Mouse (Mus musculus) gastrocnemius, postnatal 10 days (tissue): ENCODE measurements around the gene Bcl9l. TPM values are rescaled to one million over a fixed set of nuclear protein-coding genes. Genes with fewer than 3 reads are reported as not detected.
A peak's percentile ranks its signal among the peaks of the same experiment; 100 is the strongest.
"Not testable (repeated sequence)": the region's sequence is repeated elsewhere in the genome, so short reads cannot be mapped to it uniquely, and the experiment has no call there.

ENCODE experiments used
- DNase-seq: peaks from one replicate; pipeline ENCODE4 v3.0.0; 2021; ENCODE audit warnings: mixed read lengths
- long read RNA-seq, 2 experiments: library from polyadenylated mRNA; stranded (forward); transcript quantifications; one replicate each; pipeline ENCODE4 v2.0.0; 2021
- total RNA-seq, 2 experiments: library from RNA; stranded (reverse); gene quantifications; 2 replicates each; pipeline ENCODE4 v1.2.3; 2021

Gene Bcl9l
- 10 to 100 TPM; 65.4 to 77.6 TPM for total RNA-seq
- long read RNA-seq, experiment 1, partial matches to known transcripts = 7 of 28 reads
- long read RNA-seq, experiment 1, other reads (novel, unspliced or antisense) = 21 of 28 reads
- long read RNA-seq, experiment 2, partial matches to known transcripts = 20 of 22 reads
- long read RNA-seq, experiment 2, other reads (novel, unspliced or antisense) = 2 of 22 reads

- DNase-seq = peak; percentile 92
These were observed at the start of gene Bcl9l for GRCm38 (mm10) chr9:44482552-44482951. Gene Bcl9l (plus strand): TSS chr9:44482825.

DNA sequence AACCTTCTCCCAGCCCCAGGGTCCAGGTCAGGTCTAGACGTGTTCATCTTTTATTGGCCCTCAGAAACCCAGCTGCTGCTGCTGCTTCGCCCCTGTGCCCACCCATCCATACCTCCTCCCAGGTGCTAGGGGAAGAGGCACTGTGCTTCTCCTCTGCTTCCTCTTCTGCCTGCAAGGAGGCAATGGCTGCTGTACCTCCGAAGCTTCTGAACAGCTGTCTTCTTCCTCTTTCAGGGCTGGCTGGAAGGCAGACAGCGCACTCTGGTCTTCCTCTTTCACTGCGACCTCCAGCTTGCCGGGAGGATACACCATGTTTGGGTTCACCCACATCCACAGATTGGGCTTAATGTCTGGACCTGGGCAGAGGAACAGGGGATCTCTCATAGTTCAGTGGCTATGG, 46.9 kb upstream of the Bcl9l start:
- no peak for DNase-seq

DNA sequence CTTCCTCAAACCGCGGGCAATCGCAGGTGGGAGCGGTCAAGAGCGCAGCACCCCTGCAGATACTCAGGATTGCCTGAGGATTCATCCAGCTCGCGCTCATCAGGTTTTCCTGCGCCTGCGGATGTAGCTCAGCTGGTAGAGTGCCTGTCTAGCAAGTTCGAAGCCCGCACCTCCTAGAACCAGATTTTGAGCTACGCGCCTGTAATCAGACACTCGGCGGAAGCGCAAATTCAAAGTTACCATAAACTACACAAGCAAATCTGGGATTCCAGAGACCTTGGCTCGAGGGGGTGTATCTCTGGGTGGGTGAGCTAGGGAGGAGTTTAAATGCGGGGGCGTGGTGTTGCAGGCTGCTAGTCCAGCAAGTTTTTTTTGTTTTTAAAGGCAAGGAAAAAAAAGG, 41.7 kb upstream of the Bcl9l start, which contains the start of gene Foxr1:
Gene Foxr1, minus strand, starts transcription at position 176 of the 400 bp plus-strand sequence.
- no peak for DNase-seq

GRCm38 (mm10) chr9:44444402-44445025, 38.1 kb upstream of the Bcl9l start:
- not testable (repeated sequence) for DNase-seq

DNA sequence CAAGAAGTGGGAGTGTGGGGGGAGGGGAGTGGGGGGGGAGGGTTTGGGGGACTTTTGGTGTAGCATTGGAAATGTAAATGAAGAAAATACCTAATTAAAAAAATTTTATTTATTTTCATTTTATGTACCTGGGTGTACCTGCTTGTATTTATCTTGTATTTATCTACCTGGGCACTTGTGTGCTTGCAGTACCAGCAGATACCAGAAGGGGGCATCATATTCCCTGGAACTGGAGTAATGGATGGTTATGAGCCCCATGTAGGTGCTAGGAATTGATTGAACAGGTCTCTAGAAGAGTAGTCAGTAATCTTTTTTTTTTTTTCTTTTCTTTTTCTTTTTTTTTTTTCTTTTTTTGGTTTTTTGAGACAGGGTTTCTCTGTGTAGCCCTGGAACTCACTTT, 32.2 kb upstream of the Bcl9l start:
- no peak for DNase-seq

GRCm38 (mm10) chr9:44454132-44454890, 28.3 kb upstream of the Bcl9l start:
- peak; percentile 92 for DNase-seq

- no peak for DNase-seq
These were observed 27.8 kb upstream of the Bcl9l start, which contains the start of gene Upk2 for GRCm38 (mm10) chr9:44454891-44455220. Gene Upk2 (minus strand): TSS chr9:44454976.

GRCm38 (mm10) chr9:44457035-44457742, 25.4 kb upstream of the Bcl9l start:
- DNase-seq = peak; percentile 22

GRCm38 (mm10) chr9:44461950-44462349, 20.7 kb upstream of the Bcl9l start:
- DNase-seq = no peak

DNA sequence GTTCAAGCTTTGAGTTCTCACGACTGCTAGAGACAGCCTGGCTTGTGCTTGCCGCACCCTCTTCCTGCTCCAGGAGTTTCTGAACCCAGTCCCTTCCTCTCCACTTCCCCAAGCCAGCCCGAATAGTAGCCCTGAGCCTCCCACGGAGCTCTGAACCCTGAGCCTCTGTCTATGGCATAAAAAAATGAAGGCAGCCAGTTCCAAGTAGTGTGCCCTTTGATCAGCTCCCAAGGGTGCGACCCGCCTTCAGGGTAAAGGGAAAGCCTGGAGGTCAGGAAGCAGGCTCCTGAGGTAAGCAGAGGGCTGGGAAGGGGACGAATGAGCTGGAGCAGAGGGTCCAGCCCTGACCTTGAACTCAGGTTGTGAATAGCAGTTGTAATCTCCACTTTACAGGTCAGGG, 14.4 kb upstream of the Bcl9l start:
- no peak for DNase-seq

GRCm38 (mm10) chr9:44468800-44469199, 13.8 kb upstream of the Bcl9l start:
- no peak for DNase-seq

DNA sequence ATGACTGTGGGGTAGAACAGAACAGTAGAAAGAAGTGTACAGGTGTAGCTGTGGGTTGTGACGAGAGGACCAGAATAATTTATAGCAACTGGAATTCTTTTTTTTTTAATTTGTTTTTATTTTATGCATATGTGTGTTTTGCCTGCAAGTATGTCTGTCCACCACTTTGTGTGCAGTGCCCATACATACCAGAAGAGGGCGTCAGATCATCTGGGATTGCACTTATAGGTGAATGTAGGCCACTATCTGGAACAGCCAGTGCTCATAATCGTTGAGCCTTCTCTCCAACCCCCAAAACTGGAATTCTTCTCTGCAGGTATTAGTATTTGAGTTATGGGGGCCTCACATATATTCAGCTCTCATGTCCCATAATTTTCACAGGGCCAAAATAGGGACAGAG, 9.4 kb upstream of the Bcl9l start:
- no peak for DNase-seq

DNA sequence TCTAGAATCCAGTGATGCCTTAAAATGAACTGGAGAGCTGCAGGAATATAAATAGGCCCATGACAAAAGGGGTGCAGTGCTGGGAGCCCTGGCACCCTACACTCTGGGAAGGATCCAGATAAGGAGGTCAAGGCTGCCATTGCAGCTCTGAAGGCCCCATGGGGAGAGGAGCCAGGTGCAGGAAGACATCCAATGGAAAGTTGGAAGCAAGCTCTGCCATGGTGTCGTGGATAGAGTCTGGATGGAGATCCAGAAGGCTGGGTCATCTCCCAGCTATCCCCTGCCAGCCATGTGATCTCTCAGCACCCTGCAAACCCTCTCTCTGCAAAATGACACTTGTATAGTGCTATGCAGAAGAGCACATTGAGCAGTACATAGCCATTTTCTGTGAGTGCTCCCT, 8.3 kb upstream of the Bcl9l start:
- DNase-seq = peak; percentile 74

GRCm38 (mm10) chr9:44475936-44476335, 6.7 kb upstream of the Bcl9l start:
- no peak for DNase-seq

GRCm38 (mm10) chr9:44477339-44478228, 5.0 kb upstream of the Bcl9l start:
- DNase-seq = peak; percentile 31

DNA sequence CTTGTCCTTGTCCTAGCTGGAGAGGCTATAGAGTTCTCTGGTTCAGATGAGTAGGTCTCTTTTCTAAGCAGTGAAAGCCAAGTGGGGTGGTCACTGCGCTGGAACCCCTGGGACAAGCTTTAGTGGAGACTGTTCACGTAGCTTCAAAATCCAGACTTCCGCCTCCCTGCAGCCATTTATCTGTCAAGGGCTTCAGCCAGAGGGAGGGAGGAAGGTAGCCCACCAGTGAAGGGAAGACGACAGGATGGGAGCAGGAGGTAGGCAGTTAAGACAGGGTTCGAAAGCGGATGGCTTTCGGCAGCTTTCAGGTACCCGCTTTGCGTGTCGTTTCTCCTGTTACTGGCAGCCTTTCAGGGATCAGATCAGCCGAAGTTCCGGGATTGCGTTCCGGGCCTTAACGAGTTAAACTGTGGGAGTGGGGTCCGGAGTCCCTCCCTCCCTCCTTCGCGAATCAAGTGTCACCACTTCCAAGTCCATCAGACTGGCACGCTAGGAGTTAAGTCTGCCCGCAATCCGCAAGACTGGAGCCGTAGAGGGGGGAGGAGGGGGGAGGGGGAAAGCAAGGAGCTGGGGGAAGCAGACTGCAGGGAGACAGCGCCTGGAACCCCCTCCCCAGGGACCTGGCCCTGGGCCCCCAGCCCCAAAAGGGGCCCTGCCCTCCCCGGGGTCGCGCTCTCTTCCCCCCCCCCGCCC, 4.2 kb upstream of the Bcl9l start:
- DNase-seq = peak; percentile 62

DNA sequence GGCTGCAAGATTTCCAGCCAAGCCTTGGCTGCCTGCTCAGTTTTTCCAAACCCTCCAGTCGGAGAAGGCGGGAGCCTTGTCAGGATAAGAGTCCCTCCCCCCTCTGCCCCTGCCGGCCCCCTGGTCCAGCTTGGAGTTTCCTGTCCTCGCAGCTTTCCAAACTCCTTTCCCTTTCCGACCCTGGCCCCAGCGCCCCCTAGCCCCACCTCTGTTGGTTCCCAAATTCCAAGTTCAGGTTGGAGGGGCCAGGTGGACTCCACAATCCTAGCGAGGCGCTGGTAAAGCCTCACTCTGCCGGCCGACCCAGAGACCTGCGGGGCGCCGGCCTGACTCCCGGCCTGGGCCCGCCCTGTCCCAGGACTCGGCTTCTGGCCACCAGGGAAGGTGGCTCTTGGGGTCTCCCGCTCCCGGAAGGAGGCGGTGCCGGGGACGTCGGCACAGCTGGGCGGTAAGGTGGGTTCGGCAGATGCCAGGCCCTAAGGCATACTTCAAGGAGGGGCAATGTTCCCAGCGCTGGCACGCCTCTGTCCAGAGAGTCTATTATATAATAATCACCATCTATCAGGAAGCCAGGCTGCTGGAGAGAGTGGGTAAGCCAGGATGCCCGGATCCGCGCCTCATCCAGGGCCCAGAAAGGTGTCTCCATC, 3.5 kb upstream of the Bcl9l start:
- peak; percentile 75 for DNase-seq

GRCm38 (mm10) chr9:44479628-44480428, 2.8 kb upstream of the Bcl9l start:
- peak; percentile 83 for DNase-seq

DNA sequence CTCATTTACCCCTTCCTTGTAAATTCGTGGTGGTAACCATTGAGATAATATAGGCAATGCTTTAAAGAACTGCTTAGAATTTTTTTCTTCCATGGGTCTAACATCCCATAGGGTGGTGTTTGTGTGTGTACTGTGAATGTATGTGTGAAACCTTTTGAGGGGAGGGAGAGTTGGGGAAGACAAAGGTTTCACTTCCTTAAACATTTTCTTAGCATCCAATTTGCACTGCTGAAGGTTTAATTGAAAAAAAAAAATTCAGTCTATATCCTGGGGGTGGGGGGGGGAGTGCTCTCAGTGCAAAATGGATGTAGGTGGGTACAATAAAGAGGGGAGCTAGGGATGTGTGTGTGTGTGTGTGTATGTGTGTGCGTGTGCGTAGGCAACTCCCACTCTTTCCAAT, 513 bp upstream of the Bcl9l start:
- DNase-seq = no peak

- peak; percentile 49 for DNase-seq
These were observed 450 bp downstream of the Bcl9l start for GRCm38 (mm10) chr9:44483041-44483509.
